In the genomic region with DNA sequence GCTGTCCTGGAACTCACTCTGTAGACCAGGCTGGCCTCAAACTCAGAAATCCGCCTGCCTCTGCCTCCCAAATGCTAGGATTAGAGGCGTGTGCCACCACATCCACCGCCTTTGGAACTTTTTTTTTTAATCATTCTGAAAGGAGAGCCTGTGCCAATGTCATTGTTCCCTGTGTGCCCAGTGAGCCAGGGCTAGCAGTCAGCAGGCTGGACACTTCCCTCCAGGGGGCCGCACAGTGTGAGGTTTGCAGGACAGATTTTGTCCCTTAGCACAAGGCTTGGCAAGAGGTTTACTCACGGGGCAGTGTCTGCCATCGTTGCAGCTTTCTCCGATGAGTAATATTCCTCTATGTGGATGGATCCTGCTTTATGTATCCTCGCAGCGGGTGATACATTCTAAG, we compare ENCODE assay signal across 21 mouse cellular contexts. TPM values are rescaled to one million over a fixed set of nuclear protein-coding genes. Genes with fewer than 3 reads are reported as not detected.
DNase-seq lines count a peak whose midpoint lies in the region; ATAC-seq and TF ChIP-seq lines count a peak whose summit lies in the region.
"Had no signal": no experiment of that assay in that cellular context is flagged by ENCODE, and none has a peak within 500 bp of the region (broad histone marks: within the 10 kb centered on the region; RNA-seq: fewer than 3 reads in every experiment).

No protein-coding gene starts in this region.

- TF ChIP-seq CTCF in hindbrain, postnatal 0 days (IDR thresholded peaks at IDR 0.05; ENCODE audit: low read depth) = no peak
- no peak for TF ChIP-seq CTCF in lung, adult 2 months (IDR thresholded peaks at IDR 0.05; ENCODE audit: insufficient read depth, low read length)

- no peak for TF ChIP-seq POLR2A in lung, adult 2 months (IDR thresholded peaks at IDR 0.05; ENCODE audit: borderline replicate concordance, extremely low read depth, low read depth, low read length)

- no peak overlapping the region for H3K4me3 ChIP-seq in hindbrain, postnatal 0 days (ENCODE audit: low read length)
- H3K4me3 ChIP-seq in hindbrain, embryonic 10.5 days = no peak overlapping the region
- no peak overlapping the region for H3K4me3 ChIP-seq in lung, adult 2 months (replicated peaks; ENCODE audit: extremely low read depth, low read depth, low read length)
- H3K4me3 ChIP-seq: embryonic facial prominence, embryonic 10.5 days; embryonic facial prominence, embryonic 12.5 days; forebrain, embryonic 13.5 days; forebrain, embryonic 15.5 days had no signal

- H3K4me2 ChIP-seq in hindbrain, postnatal 0 days (ENCODE audit: low read depth, low read length) = no peak overlapping the region
- H3K4me2 ChIP-seq: embryonic facial prominence, embryonic 12.5 days; forebrain, embryonic 13.5 days; forebrain, embryonic 15.5 days had no signal

- ATAC-seq in cerebellum, adult (ENCODE audit: insufficient number of reproducible peaks, low FRiP score, low TSS enrichment) = no peak
- ATAC-seq in hindbrain, postnatal 0 days = no peak
- ATAC-seq: activated CD4-positive, CD25-positive, alpha-beta regulatory T cell, adult 4 months; CD4-positive, CD25-positive, alpha-beta regulatory T cell, adult 4 months; forebrain, embryonic 13.5 days; forebrain, embryonic 15.5 days; forebrain, postnatal 0 days; Patski had no signal

- no peaks in the 10 kb centered on the region for H3K27me3 ChIP-seq in hindbrain, postnatal 0 days (ENCODE audit: insufficient read depth, low read length)
- no peaks in the 10 kb centered on the region for H3K27me3 ChIP-seq in hindbrain, embryonic 10.5 days (ENCODE audit: insufficient read depth, poor library complexity, severe bottlenecking)
- H3K27me3 ChIP-seq: embryonic facial prominence, embryonic 12.5 days; forebrain, embryonic 15.5 days; Patski had no signal

- no peaks in the 10 kb centered on the region for H3K36me3 ChIP-seq in hindbrain, postnatal 0 days (ENCODE audit: insufficient read depth, low read length)
- H3K36me3 ChIP-seq in hindbrain, embryonic 10.5 days = no peaks in the 10 kb centered on the region
- H3K36me3 ChIP-seq: forebrain, embryonic 15.5 days; G1E had no signal

- 76% methylated on average over 9 of the region's 9 CpGs for WGBS in hindbrain, postnatal 0 days
- WGBS in hindbrain, embryonic 10.5 days = 90% methylated on average over 9 of the region's 9 CpGs
- 89% methylated on average over 9 of the region's 9 CpGs for WGBS in lung, adult 2 months

- H3K9me3 ChIP-seq in hindbrain, postnatal 0 days (ENCODE audit: low read length) = no peaks in the 10 kb centered on the region
- H3K9me3 ChIP-seq in hindbrain, embryonic 10.5 days = no peaks in the 10 kb centered on the region
- H3K9me3 ChIP-seq: embryonic facial prominence, embryonic 10.5 days; embryonic facial prominence, embryonic 12.5 days; forebrain, embryonic 13.5 days; forebrain, embryonic 15.5 days; G1E had no signal

- 0 out of 2 replicates have a peak overlapping the region, but pooled peaks have one; percentile 15 for H3K27ac ChIP-seq in hindbrain, postnatal 0 days
- H3K27ac ChIP-seq in hindbrain, embryonic 10.5 days = no peak overlapping the region
- H3K27ac ChIP-seq: embryonic facial prominence, embryonic 10.5 days; embryonic facial prominence, embryonic 12.5 days had no signal

- H3K4me1 ChIP-seq in hindbrain, postnatal 0 days (ENCODE audit: insufficient read depth, low read length) = peaks cover 53% of the 10 kb centered on the region
- H3K4me1 ChIP-seq in hindbrain, embryonic 10.5 days (replicated peaks) = peaks cover 93% of the 10 kb centered on the region
- H3K4me1 ChIP-seq in lung, adult 2 months (ENCODE audit: control insufficient read depth, insufficient read depth, low read length) = peaks cover 5% of the 10 kb centered on the region; the same call in 1 of the 2 replicates

- no peak overlapping the region for H3K9ac ChIP-seq in hindbrain, postnatal 0 days (replicated peaks; ENCODE audit: low read length)
- H3K9ac ChIP-seq: embryonic facial prominence, embryonic 12.5 days; forebrain, embryonic 13.5 days; forebrain, embryonic 15.5 days; forebrain, postnatal 0 days had no signal

- peak; percentile 56 to 61 for DNase-seq in cerebellum, adult 18-20 months
- DNase-seq in cerebellum, postnatal 4 days (ENCODE audit: low spot score in 2 of 2) = no peak
- peak; percentile 56 to 66 for DNase-seq in cerebellum, postnatal 10 days
- DNase-seq in hindbrain, postnatal 0 days (ENCODE audit: low spot score) = no peak
- DNase-seq in hindbrain, embryonic 10.5 days (ENCODE audit: low spot score) = no peak
- DNase-seq in 3134 (ENCODE audit: extremely low read depth, insufficient read length, low spot score) = peak; percentile 50
- no peak for DNase-seq in lung, adult 2 months
- DNase-seq: adrenal gland, adult 8-10 months; adrenal gland, postnatal 14 days; adrenal gland, postnatal 36 days; B cell, adult 2 months; forebrain, postnatal 0 days had no signal

RNA-seq across cellular contexts. Expression of gene Sdc3, which starts 14.4 kb away (rescaled TPM):
- total RNA-seq in hindbrain, postnatal 0 days (2014; rRNA removed) = 587 and 649 TPM in 2 replicates
- 150 and 180 TPM in 2 replicates for polyA plus RNA-seq in hindbrain, postnatal 0 days (2015; fragmentation: Nextera tagmentation; extraction: Ambion mirVana)
- 30.0 and 38.4 TPM in 2 replicates for polyA plus RNA-seq in hindbrain, embryonic 10.5 days (2016; fragmentation: Nextera tagmentation; extraction: Ambion mirVana)
- polyA plus RNA-seq in lung, adult 2 months (2012; rRNA removed) = 113 and 146 TPM in 2 replicates

Comparison
In these comparisons a context has a peak if more than half of its experiments do, and no peak if none do; other contexts are left out.
1. DNase-seq: peak in cerebellum, adult 18-20 months (2 of 2), cerebellum, postnatal 10 days (2 of 2) and 3134 (single experiment); none in cerebellum, postnatal 4 days (0 of 2), hindbrain, postnatal 0 days (single experiment), hindbrain, embryonic 10.5 days (single experiment) and lung, adult 2 months (single experiment).